Mouse (Mus musculus): Measurements from ENCODE around the gene Neu1.

GRCm38 (mm10) chr17:34984218-34984617 lies 53.2 kb downstream of the Neu1 start:
- no peak for TF ChIP-seq SIN3A (IDR thresholded peaks at IDR 0.05; ENCODE audit: low read length)
- TF ChIP-seq POLR2A (IDR thresholded peaks at IDR 0.05; ENCODE audit: low read depth, low read length) = no peak
- TF ChIP-seq USF1 (IDR thresholded peaks at IDR 0.05; ENCODE audit: low read depth, low read length) = no peak
- no peak for TF ChIP-seq EP300 (IDR thresholded peaks at IDR 0.05; ENCODE audit: low read length)
- peak; percentile 39 to 63; a peak in 3 of 4 replicates for TF ChIP-seq CTCF (conservative IDR thresholded peaks at IDR 0.05 in 1 of 2, IDR thresholded peaks at IDR 0.05 in 1 of 2; ENCODE audit: low read depth in 2 of 2, low read length in 2 of 2)
- no peak for TF ChIP-seq USF2 (conservative IDR thresholded peaks at IDR 0.05; ENCODE audit: low read depth, low read length)
- TF ChIP-seq ETS1 (conservative IDR thresholded peaks at IDR 0.05; ENCODE audit: low read depth, low read length) = no peak
- TF ChIP-seq BHLHE40 (IDR thresholded peaks at IDR 0.05; ENCODE audit: low read depth, low read length) = no peak
- no peak for TF ChIP-seq ELF1 (IDR thresholded peaks at IDR 0.05; ENCODE audit: low read depth, low read length)
- no peak for TF ChIP-seq RCOR1 (conservative IDR thresholded peaks at IDR 0.05; ENCODE audit: low read depth, low read length)
- no peak for TF ChIP-seq ZMIZ1 (IDR thresholded peaks at IDR 0.05; ENCODE audit: low read depth, low read length)

Data from CH12.LX (cell line).